In the genomic region with DNA sequence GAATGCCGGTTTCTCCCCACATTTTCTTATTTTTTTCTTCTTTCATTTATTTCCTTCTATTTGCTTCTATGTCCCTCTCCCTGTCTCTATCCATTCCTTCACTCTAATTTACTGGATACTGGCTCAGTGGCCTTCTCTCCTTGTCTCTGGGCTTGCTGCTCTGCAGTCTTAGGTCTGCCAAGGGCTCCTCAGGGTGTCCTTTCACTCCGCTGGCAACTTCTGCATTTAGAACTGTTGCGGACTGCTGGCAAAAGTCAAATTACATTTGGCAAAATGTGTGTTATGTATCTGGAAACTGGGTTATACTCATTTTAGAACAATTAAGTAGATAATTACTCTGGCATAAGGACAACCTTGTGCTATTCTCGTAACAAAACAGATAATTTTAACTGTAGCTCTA, we compare ENCODE assay signal across 18 mouse cellular contexts.
DNase-seq lines count a peak whose midpoint lies in the region; ATAC-seq and TF ChIP-seq lines count a peak whose summit lies in the region.
"Had no signal": no experiment of that assay in that cellular context is flagged by ENCODE, and none has a peak within 500 bp of the region (broad histone marks: within the 10 kb centered on the region; RNA-seq: fewer than 3 reads in every experiment).

No protein-coding gene starts in this region.

- H3K9ac ChIP-seq in hindbrain, embryonic 15.5 days = no peak overlapping the region
- H3K9ac ChIP-seq in hindbrain, embryonic 11.5 days (ENCODE audit: low read depth, low read length) = no peak overlapping the region
- H3K9ac ChIP-seq: liver, embryonic 15.5 days had no signal

- H3K36me3 ChIP-seq in hindbrain, embryonic 15.5 days = no peaks in the 10 kb centered on the region
- H3K36me3 ChIP-seq in hindbrain, embryonic 11.5 days (ENCODE audit: control insufficient read depth, insufficient read depth, low read length) = no peaks in the 10 kb centered on the region
- H3K36me3 ChIP-seq: forebrain, embryonic 10.5 days; heart, embryonic 10.5 days; liver, embryonic 15.5 days had no signal

- ATAC-seq in hindbrain, embryonic 15.5 days (ENCODE audit: low FRiP score, low read depth) = peak; percentile 61
- no peak for ATAC-seq in hindbrain, embryonic 11.5 days (ENCODE audit: low FRiP score)

- no peaks in the 10 kb centered on the region for H3K4me1 ChIP-seq in hindbrain, embryonic 15.5 days (replicated peaks)
- H3K4me1 ChIP-seq in hindbrain, embryonic 11.5 days (replicated peaks; ENCODE audit: control insufficient read depth, insufficient read depth, low read length) = no peaks in the 10 kb centered on the region
- H3K4me1 ChIP-seq: forebrain, embryonic 10.5 days; heart, embryonic 10.5 days; liver, embryonic 15.5 days had no signal

- H3K27me3 ChIP-seq in hindbrain, embryonic 15.5 days = no peaks in the 10 kb centered on the region
- no peaks in the 10 kb centered on the region for H3K27me3 ChIP-seq in hindbrain, embryonic 11.5 days (ENCODE audit: control insufficient read depth, insufficient read depth, low read length)
- H3K27me3 ChIP-seq: CH12.LX; liver, embryonic 15.5 days had no signal

- 63% methylated on average over 4 of the region's 4 CpGs for WGBS in hindbrain, embryonic 15.5 days
- WGBS in hindbrain, embryonic 11.5 days = 95% methylated on average over 4 of the region's 4 CpGs

- TF ChIP-seq POLR2A in brain, embryonic 14.5 days (IDR thresholded peaks at IDR 0.05; ENCODE audit: borderline replicate concordance, extremely low read depth, insufficient read depth, insufficient read length, poor library complexity, severe bottlenecking) = no peak

- H3K27ac ChIP-seq in hindbrain, embryonic 15.5 days (replicated peaks) = no peak overlapping the region
- H3K27ac ChIP-seq in hindbrain, embryonic 11.5 days (ENCODE audit: low read depth, low read length) = no peak overlapping the region
- H3K27ac ChIP-seq: forebrain, embryonic 10.5 days; gastrocnemius, adult 2 months; heart, embryonic 10.5 days; liver, embryonic 15.5 days had no signal

- DNase-seq in adrenal gland, adult 2 months = peak; percentile 6
- no peak for DNase-seq in adrenal gland, postnatal 4 days (ENCODE audit: low spot score in 2 of 2)
- no peak for DNase-seq in hindbrain, embryonic 11.5 days (ENCODE audit: low spot score)
- DNase-seq in brain, embryonic 14.5 days (ENCODE audit: low read depth) = peak; percentile 35
- peak; percentile 55 for DNase-seq in cerebellum, adult 9-11 months
- no peak for DNase-seq in layer of hippocampus, adult 9-10 months (ENCODE audit: low spot score)
- DNase-seq in right cerebral cortex, postnatal 36 days (ENCODE audit: low spot score in 2 of 2) = no peak
- DNase-seq: gastrocnemius, adult 2 months; kidney, adult 2 months; kidney, postnatal 4 days; lung, postnatal 14 days; right cerebral cortex, adult 18-20 months; thymus, postnatal 4 days had no signal

- no peak for TF ChIP-seq CTCF in brain, embryonic 14.5 days (IDR thresholded peaks at IDR 0.05; ENCODE audit: borderline replicate concordance, extremely low read depth, insufficient read depth, insufficient read length)

- no peak overlapping the region for H3K4me3 ChIP-seq in hindbrain, embryonic 15.5 days
- no peak overlapping the region for H3K4me3 ChIP-seq in hindbrain, embryonic 11.5 days (ENCODE audit: low read depth, low read length)
- H3K4me3 ChIP-seq: forebrain, embryonic 10.5 days; gastrocnemius, adult 2 months; heart, embryonic 10.5 days; liver, embryonic 15.5 days had no signal

- no peaks in the 10 kb centered on the region for H3K9me3 ChIP-seq in hindbrain, embryonic 15.5 days
- H3K9me3 ChIP-seq in hindbrain, embryonic 11.5 days (ENCODE audit: control insufficient read depth, low read length) = no peaks in the 10 kb centered on the region
- H3K9me3 ChIP-seq: forebrain, embryonic 10.5 days; heart, embryonic 10.5 days; liver, embryonic 15.5 days had no signal

- no peak overlapping the region for H3K4me2 ChIP-seq in hindbrain, embryonic 15.5 days
- H3K4me2 ChIP-seq in hindbrain, embryonic 11.5 days (replicated peaks; ENCODE audit: low read depth, low read length) = no peak overlapping the region
- H3K4me2 ChIP-seq: liver, embryonic 15.5 days had no signal

Comparison
In these comparisons a context has a peak if more than half of its experiments do, and no peak if none do; other contexts are left out.
1. DNase-seq: peak in adrenal gland, adult 2 months (single experiment), brain, embryonic 14.5 days (single experiment) and cerebellum, adult 9-11 months (single experiment); none in adrenal gland, postnatal 4 days (0 of 2), hindbrain, embryonic 11.5 days (single experiment), layer of hippocampus, adult 9-10 months (single experiment) and right cerebral cortex, postnatal 36 days (0 of 2).